8 mouse cellular contexts compared by ENCODE assay signal in genomic region chr7:12909498-12909962, GRCm38 (mm10). TPM values are rescaled to one million over a fixed set of nuclear protein-coding genes. Genes with fewer than 3 reads are reported as not detected.
DNase-seq lines count a peak whose midpoint lies in the region; ATAC-seq and TF ChIP-seq lines count a peak whose summit lies in the region.

No protein-coding gene starts in this region.

- H3K27ac ChIP-seq in forebrain, embryonic 12.5 days = peak overlapping the region; percentile 81; the same call in 1 of the 2 replicates
- peak overlapping the region; percentile 88 for H3K27ac ChIP-seq in heart, postnatal 0 days (ENCODE audit: low read depth)
- H3K27ac ChIP-seq in liver, embryonic 15.5 days (replicated peaks) = peak overlapping the region; percentile 87
- no peak overlapping the region; the same call in 1 of the 2 replicates for H3K27ac ChIP-seq in neural tube, embryonic 11.5 days (ENCODE audit: low read depth, low read length)
- H3K27ac ChIP-seq in stomach, embryonic 16.5 days (ENCODE audit: low read length) = peak overlapping the region; percentile 91

- H3K4me2 ChIP-seq in forebrain, embryonic 12.5 days = peak overlapping the region; percentile 59
- peak overlapping the region; percentile 68 for H3K4me2 ChIP-seq in heart, postnatal 0 days (ENCODE audit: low read depth, low read length)
- H3K4me2 ChIP-seq in liver, embryonic 15.5 days = peak overlapping the region; percentile 81
- peak overlapping the region; percentile 49 for H3K4me2 ChIP-seq in neural tube, embryonic 11.5 days (ENCODE audit: low read depth)
- H3K4me2 ChIP-seq in stomach, embryonic 16.5 days (ENCODE audit: low read depth, low read length) = peak overlapping the region; percentile 48

- 38% methylated on average over 7 of the region's 7 CpGs for WGBS in forebrain, embryonic 12.5 days
- WGBS in heart, postnatal 0 days = 31% methylated on average over 7 of the region's 7 CpGs
- 13% methylated on average over 7 of the region's 7 CpGs for WGBS in liver, embryonic 15.5 days (ENCODE audit: insufficient replicate concordance)
- 37% methylated on average over 7 of the region's 7 CpGs for WGBS in neural tube, embryonic 11.5 days
- 39% methylated on average over 7 of the region's 7 CpGs for WGBS in stomach, embryonic 16.5 days

- peaks cover 44% of the 10 kb centered on the region for H3K36me3 ChIP-seq in forebrain, embryonic 12.5 days (replicated peaks)
- peaks cover 31% of the 10 kb centered on the region for H3K36me3 ChIP-seq in heart, postnatal 0 days (replicated peaks; ENCODE audit: control insufficient read depth, insufficient read depth, low read length)
- H3K36me3 ChIP-seq in liver, embryonic 15.5 days (replicated peaks) = peaks cover 43% of the 10 kb centered on the region
- peaks cover 10% of the 10 kb centered on the region for H3K36me3 ChIP-seq in neural tube, embryonic 11.5 days (ENCODE audit: control insufficient read depth, insufficient read depth, low read length)
- peaks cover 6% of the 10 kb centered on the region; the same call in 1 of the 2 replicates for H3K36me3 ChIP-seq in stomach, embryonic 16.5 days (ENCODE audit: control insufficient read depth, insufficient read depth, low read length)

- H3K4me3 ChIP-seq in forebrain, embryonic 12.5 days (replicated peaks) = peak overlapping the region; percentile 46
- H3K4me3 ChIP-seq in heart, postnatal 0 days (ENCODE audit: low read depth, low read length) = peak overlapping the region; percentile 65
- peak overlapping the region; percentile 63 for H3K4me3 ChIP-seq in liver, embryonic 15.5 days (replicated peaks)
- H3K4me3 ChIP-seq in neural tube, embryonic 11.5 days (ENCODE audit: low read depth, low read length) = peak overlapping the region; percentile 41
- peak overlapping the region; percentile 58 for H3K4me3 ChIP-seq in stomach, embryonic 16.5 days (replicated peaks; ENCODE audit: low read length)

- H3K9ac ChIP-seq in forebrain, embryonic 12.5 days = no peak overlapping the region
- peak overlapping the region; percentile 59; the same call in 1 of the 2 replicates for H3K9ac ChIP-seq in heart, postnatal 0 days (replicated peaks; ENCODE audit: low read depth, low read length)
- peak overlapping the region; percentile 58 for H3K9ac ChIP-seq in liver, embryonic 15.5 days
- peak overlapping the region; percentile 71 for H3K9ac ChIP-seq in neural tube, embryonic 11.5 days (ENCODE audit: low read length)
- peak overlapping the region; percentile 76 for H3K9ac ChIP-seq in stomach, embryonic 16.5 days (ENCODE audit: low read length)

- peak; percentile 80 for ATAC-seq in CD4-positive, CD25-positive, alpha-beta regulatory T cell, adult 4 months
- ATAC-seq in forebrain, embryonic 12.5 days (ENCODE audit: low FRiP score) = peak; percentile 56
- 0 out of 2 replicates have a peak, but pooled peaks have one; percentile 28 for ATAC-seq in heart, postnatal 0 days (ENCODE audit: insufficient read depth, low read depth)
- peak; percentile 61 for ATAC-seq in liver, embryonic 15.5 days (ENCODE audit: insufficient read depth)
- peak; percentile 33 for ATAC-seq in neural tube, embryonic 11.5 days (ENCODE audit: insufficient read depth, low FRiP score, low TSS enrichment)
- peak; percentile 24; the same call in 1 of the 2 replicates for ATAC-seq in stomach, embryonic 16.5 days (ENCODE audit: insufficient read depth, low FRiP score)

- 0 out of 2 replicates have a peak, but pooled peaks cover 5% of the 10 kb centered on the region for H3K4me1 ChIP-seq in forebrain, embryonic 12.5 days
- H3K4me1 ChIP-seq in heart, postnatal 0 days (ENCODE audit: control insufficient read depth, insufficient read depth) = no peaks in the 10 kb centered on the region
- peaks cover 15% of the 10 kb centered on the region for H3K4me1 ChIP-seq in liver, embryonic 15.5 days (replicated peaks)
- no peaks in the 10 kb centered on the region for H3K4me1 ChIP-seq in neural tube, embryonic 11.5 days (ENCODE audit: control insufficient read depth, insufficient read depth, low read length)
- H3K4me1 ChIP-seq in stomach, embryonic 16.5 days (ENCODE audit: control insufficient read depth, insufficient read depth, low read length) = no peaks in the 10 kb centered on the region

- TF ChIP-seq CTCF in heart, postnatal 0 days (IDR thresholded peaks at IDR 0.05; ENCODE audit: low read depth) = peak; percentile 72

- no peaks in the 10 kb centered on the region for H3K27me3 ChIP-seq in forebrain, embryonic 12.5 days
- H3K27me3 ChIP-seq in heart, postnatal 0 days (ENCODE audit: control insufficient read depth, insufficient read depth, low read length) = no peaks in the 10 kb centered on the region
- no peaks in the 10 kb centered on the region for H3K27me3 ChIP-seq in liver, embryonic 15.5 days
- no peaks in the 10 kb centered on the region for H3K27me3 ChIP-seq in neural tube, embryonic 11.5 days (ENCODE audit: control insufficient read depth, insufficient read depth, low read length)
- no peaks in the 10 kb centered on the region for H3K27me3 ChIP-seq in stomach, embryonic 16.5 days (ENCODE audit: control insufficient read depth, insufficient read depth, low read length)

- DNase-seq in c-Kit-positive CD71-negative TER-119-negative erythroid progenitor cells, embryonic 14.5 days (ENCODE audit: low read depth) = peak; percentile 92
- DNase-seq in heart, postnatal 0 days (ENCODE audit: low spot score) = peak; percentile 72
- peak; percentile 79 to 90 for DNase-seq in kidney, postnatal 36 days
- peak; percentile 72 for DNase-seq in neural tube, embryonic 11.5 days (ENCODE audit: low spot score)

- TF ChIP-seq EP300 in heart, postnatal 0 days (IDR thresholded peaks at IDR 0.05; ENCODE audit: low read depth) = no peak

- H3K9me3 ChIP-seq in forebrain, embryonic 12.5 days = no peaks in the 10 kb centered on the region
- no peaks in the 10 kb centered on the region for H3K9me3 ChIP-seq in heart, postnatal 0 days (replicated peaks; ENCODE audit: control insufficient read depth, low read length)
- no peaks in the 10 kb centered on the region for H3K9me3 ChIP-seq in liver, embryonic 15.5 days (replicated peaks)
- H3K9me3 ChIP-seq in neural tube, embryonic 11.5 days (ENCODE audit: control insufficient read depth, low read length) = no peaks in the 10 kb centered on the region
- no peaks in the 10 kb centered on the region for H3K9me3 ChIP-seq in stomach, embryonic 16.5 days (replicated peaks; ENCODE audit: control insufficient read depth, low read length)

RNA-seq across cellular contexts. Expression of gene Zscan22, which starts 11.9 kb away (rescaled TPM):
- 10 to 100 TPM in 1 of 2 experiments, 1 to 10 TPM in 1; 8.2 to 15.0 TPM for polyA plus RNA-seq in CD4-positive, CD25-positive, alpha-beta regulatory T cell, adult 4 months (2017; shearing (Covaris generic))
- 13.8 and 15.8 TPM in 2 replicates for polyA plus RNA-seq in forebrain, embryonic 12.5 days (2016; fragmentation: Nextera tagmentation; extraction: Ambion mirVana)
- total RNA-seq in heart, postnatal 0 days (2014; rRNA removed; ENCODE audit: low replicate concordance) = 1.3 and 3.5 TPM in 2 replicates
- 4.4 and 4.6 TPM in 2 replicates for polyA plus RNA-seq in heart, postnatal 0 days (2015; fragmentation: Nextera tagmentation; extraction: Ambion mirVana)
- 3.4 and 3.9 TPM in 2 replicates for polyA plus RNA-seq in liver, embryonic 15.5 days (2015; fragmentation: Nextera tagmentation; extraction: Ambion mirVana)
- 18.3 and 19.7 TPM in 2 replicates for polyA plus RNA-seq in neural tube, embryonic 11.5 days (2014; fragmentation: Nextera tagmentation; extraction: Ambion mirVana)
- 14.1 and 14.8 TPM in 2 replicates for polyA plus RNA-seq in stomach, embryonic 16.5 days (2015; fragmentation: Nextera tagmentation; extraction: Ambion mirVana)

RNA-seq across cellular contexts. Expression of gene Rps5, which starts 12.6 kb away (rescaled TPM):
- polyA plus RNA-seq in CD4-positive, CD25-positive, alpha-beta regulatory T cell, adult 4 months (2017; shearing (Covaris generic)) = 1,000 to 10,000 TPM; 2,766 to 2,852 TPM
- 585 and 638 TPM in 2 replicates for polyA plus RNA-seq in forebrain, embryonic 12.5 days (2016; fragmentation: Nextera tagmentation; extraction: Ambion mirVana)
- total RNA-seq in heart, postnatal 0 days (2014; rRNA removed; ENCODE audit: low replicate concordance) = 1,775 and 1,995 TPM in 2 replicates
- 431 and 457 TPM in 2 replicates for polyA plus RNA-seq in heart, postnatal 0 days (2015; fragmentation: Nextera tagmentation; extraction: Ambion mirVana)
- 541 and 547 TPM in 2 replicates for polyA plus RNA-seq in liver, embryonic 15.5 days (2015; fragmentation: Nextera tagmentation; extraction: Ambion mirVana)
- 910 and 930 TPM in 2 replicates for polyA plus RNA-seq in neural tube, embryonic 11.5 days (2014; fragmentation: Nextera tagmentation; extraction: Ambion mirVana)
- 869 and 872 TPM in 2 replicates for polyA plus RNA-seq in stomach, embryonic 16.5 days (2015; fragmentation: Nextera tagmentation; extraction: Ambion mirVana)

RNA-seq across cellular contexts. Expression of gene Rnf225, which starts 17.7 kb away (rescaled TPM):
- not detected for polyA plus RNA-seq in CD4-positive, CD25-positive, alpha-beta regulatory T cell, adult 4 months (2017; shearing (Covaris generic))
- polyA plus RNA-seq in forebrain, embryonic 12.5 days (2016; fragmentation: Nextera tagmentation; extraction: Ambion mirVana) = 0.81 and 0.83 TPM in 2 replicates
- not detected in 2 replicates for total RNA-seq in heart, postnatal 0 days (2014; rRNA removed; ENCODE audit: low replicate concordance)
- 0.14 and 0.19 TPM in 2 replicates for polyA plus RNA-seq in heart, postnatal 0 days (2015; fragmentation: Nextera tagmentation; extraction: Ambion mirVana)
- polyA plus RNA-seq in liver, embryonic 15.5 days (2015; fragmentation: Nextera tagmentation; extraction: Ambion mirVana) = 0.08 and 0.20 TPM in 2 replicates
- polyA plus RNA-seq in neural tube, embryonic 11.5 days (2014; fragmentation: Nextera tagmentation; extraction: Ambion mirVana) = 0.61 and 0.66 TPM in 2 replicates
- polyA plus RNA-seq in stomach, embryonic 16.5 days (2015; fragmentation: Nextera tagmentation; extraction: Ambion mirVana) = 2.3 and 3.2 TPM in 2 replicates

RNA-seq across cellular contexts. Expression of gene Zfp128, which starts 28.6 kb away (rescaled TPM):
- polyA plus RNA-seq in CD4-positive, CD25-positive, alpha-beta regulatory T cell, adult 4 months (2017; shearing (Covaris generic)) = 1 to 10 TPM; 1.0 to 1.7 TPM
- polyA plus RNA-seq in forebrain, embryonic 12.5 days (2016; fragmentation: Nextera tagmentation; extraction: Ambion mirVana) = 6.0 and 6.2 TPM in 2 replicates
- total RNA-seq in heart, postnatal 0 days (2014; rRNA removed; ENCODE audit: low replicate concordance) = 2.9 and 6.3 TPM in 2 replicates
- 2.3 and 3.0 TPM in 2 replicates for polyA plus RNA-seq in heart, postnatal 0 days (2015; fragmentation: Nextera tagmentation; extraction: Ambion mirVana)
- 0.47 and 0.62 TPM in 2 replicates for polyA plus RNA-seq in liver, embryonic 15.5 days (2015; fragmentation: Nextera tagmentation; extraction: Ambion mirVana)
- 7.0 and 8.1 TPM in 2 replicates for polyA plus RNA-seq in neural tube, embryonic 11.5 days (2014; fragmentation: Nextera tagmentation; extraction: Ambion mirVana)
- 3.3 and 3.7 TPM in 2 replicates for polyA plus RNA-seq in stomach, embryonic 16.5 days (2015; fragmentation: Nextera tagmentation; extraction: Ambion mirVana)

RNA-seq across cellular contexts. Expression of gene Zfp324, which starts 56.1 kb away (rescaled TPM):
- polyA plus RNA-seq in CD4-positive, CD25-positive, alpha-beta regulatory T cell, adult 4 months (2017; shearing (Covaris generic)) = 1 to 10 TPM; 2.2 to 2.7 TPM
- polyA plus RNA-seq in forebrain, embryonic 12.5 days (2016; fragmentation: Nextera tagmentation; extraction: Ambion mirVana) = 11.3 and 12.4 TPM in 2 replicates
- 2.9 and 10.9 TPM in 2 replicates for total RNA-seq in heart, postnatal 0 days (2014; rRNA removed; ENCODE audit: low replicate concordance)
- 3.7 and 4.2 TPM in 2 replicates for polyA plus RNA-seq in heart, postnatal 0 days (2015; fragmentation: Nextera tagmentation; extraction: Ambion mirVana)
- polyA plus RNA-seq in liver, embryonic 15.5 days (2015; fragmentation: Nextera tagmentation; extraction: Ambion mirVana) = 2.5 and 2.7 TPM in 2 replicates
- 9.8 and 10.3 TPM in 2 replicates for polyA plus RNA-seq in neural tube, embryonic 11.5 days (2014; fragmentation: Nextera tagmentation; extraction: Ambion mirVana)
- 8.3 and 8.8 TPM in 2 replicates for polyA plus RNA-seq in stomach, embryonic 16.5 days (2015; fragmentation: Nextera tagmentation; extraction: Ambion mirVana)

Comparison
In these comparisons a context has a peak if more than half of its experiments do, and no peak if none do; other contexts are left out.
1. ATAC-seq: peak in every context shown above with its lines; median percentile 80 in CD4-positive, CD25-positive, alpha-beta regulatory T cell, adult 4 months; 61 in liver, embryonic 15.5 days; 56 in forebrain, embryonic 12.5 days; 33 in neural tube, embryonic 11.5 days; 28 in heart, postnatal 0 days; 24 in stomach, embryonic 16.5 days.